Mouse (Mus musculus) heart, embryonic 15.5 days (tissue): ENCODE measurements around the gene Cd101. TPM values are rescaled to one million over a fixed set of nuclear protein-coding genes. Genes with fewer than 3 reads are reported as not detected.

ENCODE experiments used
- ATAC-seq: fragments of 200-750 bp; cut with Nextera tagmentation; replicated peaks from 2 replicates; pipeline ENCODE4 v1.8.0; 2017; ENCODE audit warnings: low read depth, moderate TSS enrichment; ENCODE audit not compliant: insufficient number of reproducible peaks, insufficient read depth, low FRiP score
- H3K27ac ChIP-seq: fragments of 300-500 bp; sonication (generic); 2 replicates; pipeline ENCODE4 v1.5.1; 2015; ENCODE audit warnings: mild to moderate bottlenecking, inconsistent platforms
- H3K27me3 ChIP-seq: fragments of 300-500 bp; sonication (generic); 2 replicates; pipeline ENCODE4 v1.6.1; 2015; ENCODE audit warnings: inconsistent platforms
- H3K36me3 ChIP-seq: fragments of 300-500 bp; sonication (generic); 2 replicates; pipeline ENCODE4 v1.6.1; 2015; ENCODE audit warnings: mild to moderate bottlenecking, inconsistent platforms
- H3K4me1 ChIP-seq: fragments of 300-500 bp; sonication (generic); replicated peaks from 2 replicates; pipeline ENCODE4 v1.6.1; 2015; ENCODE audit warnings: inconsistent platforms
- H3K4me2 ChIP-seq: fragments of 300-500 bp; sonication (generic); 2 replicates; pipeline ENCODE4 v1.6.1; 2015; ENCODE audit warnings: inconsistent platforms, mild to moderate bottlenecking, moderate library complexity
- H3K4me3 ChIP-seq: fragments of 300-500 bp; sonication (generic); 2 replicates; pipeline ENCODE4 v1.5.1; 2015; ENCODE audit warnings: mild to moderate bottlenecking, inconsistent platforms
- H3K9ac ChIP-seq: fragments of 300-500 bp; sonication (generic); 2 replicates; pipeline ENCODE4 v1.6.1; 2015; ENCODE audit warnings: mild to moderate bottlenecking, inconsistent platforms
- H3K9me3 ChIP-seq: fragments of 300-500 bp; sonication (generic); replicated peaks from 2 replicates; pipeline ENCODE4 v1.6.1; 2016; ENCODE audit warnings: inconsistent platforms
- WGBS: fragments of 180-500 bp; shearing (Covaris S2); methylation state at CpG from one replicate; pipeline ENCODE4 v1.1.7; 2015; ENCODE audit warnings: mixed read lengths; 5-methylcytosine and 5-hydroxymethylcytosine counted together
- polyA plus RNA-seq: library from polyadenylated mRNA; unstranded; fragments of >200 nt; fragmentation: Nextera tagmentation; extraction: Ambion mirVana; gene quantifications from 2 replicates; pipeline ENCODE4 v1.2.1, GENCODE M21; 2015

The Cd101 gene
- polyA plus RNA-seq, 1 experiment from 2014 or later, result 0.33 TPM

- 79% methylated on average over 6 of the region's 6 CpGs for WGBS
- ATAC-seq, result no peak
- H3K9me3 ChIP-seq, result no peaks in the 10 kb centered on the region
Measured at GRCm38 (mm10) chr3:101018494-101018893, 10.9 kb downstream of the Cd101 start.

GRCm38 (mm10) chr3:101016050-101016449 is 13.3 kb downstream of the Cd101 start:
- Histone ChIP-seq H3K9me3 (no peaks in the 10 kb centered on the region), H3K27ac (0 out of 2 replicates have a peak overlapping the region, but pooled peaks have one; percentile 18), H3K4me3 (no peak overlapping the region), H3K4me2 (no peak overlapping the region), H3K27me3 (no peaks in the 10 kb centered on the region), H3K4me1 (peaks cover 32% of the 10 kb centered on the region), H3K36me3 (no peaks in the 10 kb centered on the region), H3K9ac (no peak overlapping the region)
- no peak for ATAC-seq
- WGBS, result 88% methylated on average over 7 of the region's 7 CpGs

More at GRCm38 (mm10) chr3:101018494-101018893, 10.9 kb downstream of the Cd101 start:
- no peak overlapping the region for H3K9ac ChIP-seq
- H3K36me3 ChIP-seq, result no peaks in the 10 kb centered on the region
- no peaks in the 10 kb centered on the region for H3K27me3 ChIP-seq
- no peak overlapping the region for H3K27ac ChIP-seq
- H3K4me2 ChIP-seq, result no peak overlapping the region
- H3K4me1 ChIP-seq, result peaks cover 25% of the 10 kb centered on the region
- no peak overlapping the region for H3K4me3 ChIP-seq

GRCm38 (mm10) chr3:101015254-101015653 is 14.1 kb downstream of the Cd101 start:
- H3K36me3 ChIP-seq, result no peaks in the 10 kb centered on the region
- no peak overlapping the region for H3K4me3 ChIP-seq
- H3K4me1 ChIP-seq, result peaks cover 30% of the 10 kb centered on the region
- ATAC-seq, result no peak
- WGBS, result 36% methylated on average over 4 of the region's 4 CpGs
- H3K27me3 ChIP-seq, result no peaks in the 10 kb centered on the region
- H3K9ac ChIP-seq, result no peak overlapping the region
- peak overlapping the region; percentile 48 for H3K27ac ChIP-seq
- H3K4me2 ChIP-seq, result no peak overlapping the region
- no peaks in the 10 kb centered on the region for H3K9me3 ChIP-seq

- ATAC-seq, result no peak
- Histone ChIP-seq H3K27me3 (no peaks in the 10 kb centered on the region), H3K4me3 (no peak overlapping the region), H3K4me1 (peaks cover 30% of the 10 kb centered on the region), H3K36me3 (no peaks in the 10 kb centered on the region), H3K9ac (no peak overlapping the region), H3K27ac (no peak overlapping the region), H3K9me3 (no peaks in the 10 kb centered on the region), H3K4me2 (no peak overlapping the region)
- 87% methylated on average over 3 of the region's 3 CpGs for WGBS
Measured at GRCm38 (mm10) chr3:101013536-101013935, 15.8 kb downstream of the Cd101 start.

GRCm38 (mm10) chr3:101013005-101013404 is 16.4 kb downstream of the Cd101 start:
- no peak for ATAC-seq

GRCm38 (mm10) chr3:101012597-101012996 is 16.8 kb downstream of the Cd101 start:
- H3K4me1 ChIP-seq, result peaks cover 30% of the 10 kb centered on the region
- H3K36me3 ChIP-seq, result no peaks in the 10 kb centered on the region
- H3K27ac ChIP-seq, result peak overlapping the region; percentile 48
- H3K9me3 ChIP-seq, result no peaks in the 10 kb centered on the region
- no peak overlapping the region for H3K4me3 ChIP-seq
- H3K27me3 ChIP-seq, result no peaks in the 10 kb centered on the region
- no peak for ATAC-seq
- H3K4me2 ChIP-seq, result no peak overlapping the region
- 78% methylated on average over 8 of the region's 8 CpGs for WGBS
- no peak overlapping the region for H3K9ac ChIP-seq

More at GRCm38 (mm10) chr3:101013005-101013404, 16.4 kb downstream of the Cd101 start:
- no peaks in the 10 kb centered on the region for H3K36me3 ChIP-seq
- H3K4me2 ChIP-seq, result no peak overlapping the region
- H3K9ac ChIP-seq, result no peak overlapping the region
- peaks cover 30% of the 10 kb centered on the region for H3K4me1 ChIP-seq
- H3K27ac ChIP-seq, result no peak overlapping the region
- H3K9me3 ChIP-seq, result no peaks in the 10 kb centered on the region
- 89% methylated on average over 10 of the region's 10 CpGs for WGBS
- no peak overlapping the region for H3K4me3 ChIP-seq
- H3K27me3 ChIP-seq, result no peaks in the 10 kb centered on the region

GRCm38 (mm10) chr3:101012131-101012571 is 17.2 kb downstream of the Cd101 start:
- no peak overlapping the region for H3K9ac ChIP-seq
- no peak overlapping the region for H3K4me2 ChIP-seq
- peak overlapping the region; percentile 48 for H3K27ac ChIP-seq
- 34% methylated on average over 10 of the region's 10 CpGs for WGBS
- H3K9me3 ChIP-seq, result no peaks in the 10 kb centered on the region
- H3K4me1 ChIP-seq, result peaks cover 30% of the 10 kb centered on the region
- no peaks in the 10 kb centered on the region for H3K36me3 ChIP-seq
- no peaks in the 10 kb centered on the region for H3K27me3 ChIP-seq
- peak; percentile 87 for ATAC-seq
- H3K4me3 ChIP-seq, result no peak overlapping the region

GRCm38 (mm10) chr3:101011203-101011600 is 18.2 kb downstream of the Cd101 start:
- ATAC-seq, result no peak
- Histone ChIP-seq H3K4me2 (no peak overlapping the region), H3K9ac (no peak overlapping the region), H3K9me3 (no peaks in the 10 kb centered on the region), H3K4me1 (peaks cover 30% of the 10 kb centered on the region), H3K4me3 (no peak overlapping the region), H3K27me3 (no peaks in the 10 kb centered on the region), H3K36me3 (no peaks in the 10 kb centered on the region), H3K27ac (no peak overlapping the region)
- WGBS, result 73% methylated on average over 5 of the region's 5 CpGs

- WGBS, result 81% methylated on average over 4 of the region's 4 CpGs
- H3K27me3 ChIP-seq, result no peaks in the 10 kb centered on the region
- H3K36me3 ChIP-seq, result no peaks in the 10 kb centered on the region
- H3K4me1 ChIP-seq, result peaks cover 31% of the 10 kb centered on the region
- no peak overlapping the region for H3K9ac ChIP-seq
- H3K27ac ChIP-seq, result no peak overlapping the region
- H3K4me3 ChIP-seq, result no peak overlapping the region
- ATAC-seq, result no peak
- H3K9me3 ChIP-seq, result no peaks in the 10 kb centered on the region
- no peak overlapping the region for H3K4me2 ChIP-seq
Measured at GRCm38 (mm10) chr3:101010589-101011202, 18.7 kb downstream of the Cd101 start.

GRCm38 (mm10) chr3:101007112-101007782 is 22.1 kb downstream of the Cd101 start:
- Histone ChIP-seq H3K4me2 (no peak overlapping the region), H3K9ac (no peak overlapping the region), H3K9me3 (no peaks in the 10 kb centered on the region), H3K27me3 (no peaks in the 10 kb centered on the region), H3K36me3 (no peaks in the 10 kb centered on the region), H3K4me1 (peaks cover 15% of the 10 kb centered on the region), H3K27ac (no peak overlapping the region), H3K4me3 (no peak overlapping the region)
- WGBS, result 50% methylated on average over 5 of the region's 5 CpGs
- no peak for ATAC-seq

- no peaks in the 10 kb centered on the region for H3K36me3 ChIP-seq
- ATAC-seq, result no peak
- H3K4me1 ChIP-seq, result 0 out of 2 replicates have a peak, but pooled peaks cover 9% of the 10 kb centered on the region
- no peaks in the 10 kb centered on the region for H3K9me3 ChIP-seq
- 48% methylated on average over 6 of the region's 6 CpGs for WGBS
- no peaks in the 10 kb centered on the region for H3K27me3 ChIP-seq
- H3K4me3 ChIP-seq, result no peak overlapping the region
- no peak overlapping the region for H3K4me2 ChIP-seq
- no peak overlapping the region for H3K9ac ChIP-seq
- H3K27ac ChIP-seq, result no peak overlapping the region
Measured at GRCm38 (mm10) chr3:101005392-101005791, 24.0 kb downstream of the Cd101 start.
